Mouse (Mus musculus): ENCODE measurements at regions not wholly inside any gene's neighbourhood (a gene's known extent, or its start where the extent isn't known, plus 50 kb on each side); places are given as distances from the start of the nearest gene placed in this dataset.
"Not testable (repeated sequence)": the region's sequence is repeated elsewhere in the genome, so short reads cannot be mapped to it uniquely, and the experiment has no call there.

DNA sequence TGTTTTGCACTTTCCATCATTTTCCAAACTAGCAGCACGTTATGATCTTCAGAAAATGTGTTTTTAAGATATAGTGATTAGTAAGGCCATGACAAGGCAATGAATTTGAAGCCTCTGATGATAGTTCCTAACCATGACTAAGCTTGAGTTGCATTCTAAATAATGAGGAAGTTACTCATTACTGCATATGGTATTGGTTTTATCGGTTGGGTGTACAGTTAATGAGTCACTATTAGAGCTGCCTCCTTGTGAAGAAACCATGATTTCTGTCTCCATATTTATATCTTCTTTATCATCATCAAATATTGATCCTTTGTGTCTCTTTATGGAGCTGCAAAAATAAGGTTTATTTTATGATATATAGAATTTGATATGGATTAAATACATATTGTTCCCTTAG, 4763.5 kb upstream of the Gm7489 start:
- no peak for DNase-seq (ENCODE audit: low spot score)

DNA sequence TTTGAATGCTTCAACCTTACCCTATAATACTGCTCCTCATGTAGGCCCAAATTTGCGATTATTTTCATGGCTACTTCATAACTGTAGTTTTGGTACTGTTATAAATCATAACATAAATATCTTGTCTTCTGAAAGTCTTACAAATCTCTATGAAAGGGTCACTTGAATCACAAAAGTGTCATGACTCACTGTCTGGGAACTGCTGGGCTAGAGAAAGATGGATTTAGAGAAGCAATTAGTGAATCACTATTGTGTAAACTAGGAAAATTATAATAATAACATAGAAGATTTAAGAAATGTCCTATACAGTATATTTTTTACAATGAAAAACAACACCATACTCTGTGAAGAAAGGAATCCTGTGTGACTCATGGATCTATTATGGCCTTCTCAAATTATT, 4738.3 kb upstream of the Gm7489 start:
- no peak for DNase-seq (ENCODE audit: low spot score)

DNA sequence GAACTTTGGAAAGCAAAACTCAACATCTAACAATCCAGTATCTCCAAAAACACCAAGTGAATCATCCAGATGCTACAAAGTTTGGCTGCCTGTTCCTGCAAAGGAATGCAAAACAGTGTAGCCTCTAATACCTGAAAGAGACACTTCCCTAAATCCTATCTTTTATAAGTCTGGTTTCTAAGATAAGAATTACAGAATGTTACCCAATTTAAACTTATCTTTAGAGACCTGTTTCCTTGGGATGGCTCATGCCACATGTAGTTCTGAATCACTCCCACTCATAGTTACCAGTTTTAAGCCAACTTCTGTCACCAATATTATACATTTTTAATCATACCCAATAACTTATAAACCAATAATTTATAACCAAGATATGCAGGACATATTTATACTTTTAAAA, 4732.7 kb upstream of the Gm7489 start:
- DNase-seq (ENCODE audit: low spot score), result no peak

GRCm38 (mm10) chr15:49154026-49154425, 4730.7 kb upstream of the Gm7489 start:
- no peak for DNase-seq (ENCODE audit: low spot score)

- DNase-seq (ENCODE audit: low spot score), result no peak
These were observed 4693.2 kb upstream of the Gm7489 start for GRCm38 (mm10) chr15:49191474-49191873.

DNA sequence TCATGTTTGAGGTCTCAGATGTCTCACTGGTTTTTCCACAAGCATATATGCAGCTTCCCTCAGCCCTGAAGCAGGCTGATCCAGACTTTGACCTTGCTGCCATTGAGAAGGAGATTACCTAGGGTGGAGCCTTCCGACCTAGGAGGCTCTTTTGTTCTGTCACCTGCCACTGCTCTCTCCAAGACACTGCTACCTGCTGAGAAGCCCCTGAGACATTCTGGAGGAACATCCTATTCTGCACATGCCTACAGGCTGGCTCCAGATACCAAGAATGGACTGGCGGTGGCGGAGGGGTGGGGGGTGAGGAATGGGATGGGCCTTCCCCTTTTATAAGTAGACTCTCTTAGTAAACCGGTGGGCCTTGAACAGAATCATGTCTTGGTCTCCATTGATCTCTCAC, 4692.1 kb upstream of the Gm7489 start:
- DNase-seq (ENCODE audit: low spot score), result not testable (repeated sequence)

- DNase-seq (ENCODE audit: low spot score), result no peak
These were observed 4655.6 kb upstream of the Gm7489 start for GRCm38 (mm10) chr15:49229063-49229462.

GRCm38 (mm10) chr15:49230846-49231245, 4653.9 kb upstream of the Gm7489 start:
- no peak for DNase-seq (ENCODE audit: low spot score)

- peak; percentile 33 for DNase-seq (ENCODE audit: low spot score)
These were observed 4614.5 kb upstream of the Gm7489 start for GRCm38 (mm10) chr15:49270198-49270597.
